Mouse (Mus musculus) CD4-positive helper T cell, adult 2 months (primary cell): ENCODE data around the gene Rpap1.

Source experiments
- DNase-seq: peaks from one replicate; pipeline ENCODE4 v3.0.0-alpha.2; 2012; ENCODE audit warnings: low read depth, missing footprints, low spot score

Gene Rpap1

DNA sequence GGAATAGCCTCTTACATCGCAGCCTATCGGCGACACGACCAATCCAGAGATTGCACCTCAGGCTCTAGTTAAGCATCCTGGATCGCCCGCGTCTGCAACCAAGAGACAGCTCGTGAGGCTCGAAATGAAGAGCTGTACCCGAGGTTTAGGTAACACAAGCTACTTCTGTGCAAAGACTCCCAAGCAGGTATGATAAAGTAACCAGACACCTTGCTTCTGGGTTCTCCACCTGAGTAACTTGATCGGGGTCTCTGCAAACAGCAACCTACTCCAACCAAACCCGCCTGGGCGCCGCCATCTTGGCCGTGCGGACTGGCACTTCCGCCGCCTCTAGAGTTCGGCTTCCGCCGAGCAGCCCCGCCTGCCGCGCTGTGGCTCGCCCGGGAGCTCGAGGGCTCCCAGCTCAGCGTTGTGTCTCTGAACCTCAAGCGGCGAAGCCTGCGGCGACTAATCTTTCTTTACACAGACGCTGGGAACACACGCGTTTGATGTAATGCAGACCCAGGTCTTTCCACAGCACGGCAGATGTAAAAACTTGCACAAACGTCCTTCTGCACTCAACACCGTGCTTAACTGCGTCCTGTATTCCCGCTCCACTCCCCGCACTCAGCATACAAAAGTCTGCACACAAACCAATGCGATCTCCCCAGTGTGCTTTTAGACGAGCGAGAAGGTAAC, at the start of gene Rpap1:
Rpap1 (minus strand) TSS at position 332 of the 678 bp plus-strand sequence.
- DNase-seq, result peak; percentile 84

DNA sequence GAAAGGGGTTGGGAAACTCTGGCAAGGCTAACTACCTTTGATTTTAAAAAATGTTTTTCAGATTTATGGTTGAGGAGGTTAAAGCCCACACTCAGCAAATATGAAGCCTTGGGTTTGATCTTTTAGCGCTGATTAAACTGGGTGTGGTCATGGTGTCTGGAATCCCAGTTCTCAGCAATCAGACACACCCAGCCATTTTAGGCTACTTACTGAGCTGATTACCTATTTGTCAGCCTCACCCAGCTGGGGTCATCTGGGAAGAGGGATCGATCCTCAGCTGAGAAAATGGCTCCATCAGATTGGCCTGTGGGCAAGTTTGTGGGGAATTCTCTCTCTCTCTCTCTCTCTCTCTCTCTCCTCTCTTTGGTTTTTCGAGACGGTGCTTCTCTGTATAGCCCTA, 46.9 kb upstream of the Rpap1 start:
- DNase-seq, result no peak

DNA sequence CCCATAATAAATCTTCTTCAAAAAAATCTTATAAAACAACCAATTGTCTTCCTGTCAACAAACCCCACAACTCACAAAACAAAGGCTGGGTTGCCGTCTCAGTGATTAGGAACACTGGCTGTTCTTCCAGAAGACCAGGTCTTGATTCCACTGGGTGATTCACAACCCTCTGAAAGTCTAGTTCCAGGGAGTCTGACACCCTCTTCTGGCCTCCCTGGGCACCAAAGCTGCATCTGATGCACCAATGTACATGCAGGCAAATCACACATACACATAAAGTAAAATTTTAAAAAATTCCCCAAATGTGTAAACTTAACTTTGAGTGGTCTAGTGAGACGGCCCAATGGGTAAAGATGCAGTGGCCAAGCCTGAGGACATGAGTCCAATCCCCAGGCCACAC, 43.2 kb upstream of the Rpap1 start:
- DNase-seq, result no peak

DNA sequence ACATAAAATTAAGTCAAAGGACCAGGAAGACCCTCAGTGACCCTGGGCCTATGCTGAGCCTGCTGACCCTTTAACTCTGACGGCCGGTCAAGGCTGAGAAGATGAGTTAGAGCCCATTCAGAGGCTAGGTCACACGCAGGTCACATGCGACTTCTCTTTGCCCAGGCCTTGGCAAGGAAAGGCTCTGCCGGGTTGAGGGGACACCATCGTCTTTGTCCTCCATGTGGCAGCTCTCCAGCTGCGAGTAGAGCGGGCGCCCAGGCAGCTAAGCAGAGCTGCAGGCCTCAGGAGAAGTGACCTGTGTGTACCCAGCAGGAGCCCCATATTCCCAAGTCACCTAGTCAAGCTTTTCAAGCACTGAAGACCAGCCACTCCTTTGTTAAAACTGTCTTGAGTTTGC, 33.8 kb upstream of the Rpap1 start:
- DNase-seq, result no peak

DNA sequence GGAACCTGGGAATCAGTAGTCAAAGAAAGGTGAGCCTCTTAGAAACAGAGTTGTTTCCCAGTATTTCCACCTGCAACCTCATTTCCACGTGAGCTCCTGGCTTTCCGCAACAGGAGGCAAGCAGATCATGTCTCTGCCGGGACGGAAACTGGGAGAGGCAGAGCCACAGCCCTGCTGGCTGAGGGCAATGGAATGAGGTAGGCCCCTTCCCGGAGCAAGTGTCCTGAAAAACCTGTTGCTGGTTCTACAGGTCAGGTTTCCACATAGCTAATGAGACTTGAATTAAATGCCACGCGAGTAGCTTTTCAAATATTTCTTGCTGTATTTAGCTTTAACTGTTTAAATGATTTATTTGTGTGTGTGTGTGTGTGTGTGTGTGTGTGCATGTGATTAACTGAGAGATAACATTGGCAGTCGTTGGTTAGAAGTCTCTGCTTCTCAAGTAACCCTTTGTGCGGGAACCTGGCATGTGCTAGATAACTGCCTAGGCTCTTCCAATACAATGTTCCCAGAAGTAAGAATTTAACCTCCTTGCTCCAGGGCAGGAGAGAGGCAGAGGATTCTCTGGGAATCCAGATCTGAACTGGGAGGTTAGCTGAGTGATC, 31.4 kb upstream of the Rpap1 start:
- no peak for DNase-seq

DNA sequence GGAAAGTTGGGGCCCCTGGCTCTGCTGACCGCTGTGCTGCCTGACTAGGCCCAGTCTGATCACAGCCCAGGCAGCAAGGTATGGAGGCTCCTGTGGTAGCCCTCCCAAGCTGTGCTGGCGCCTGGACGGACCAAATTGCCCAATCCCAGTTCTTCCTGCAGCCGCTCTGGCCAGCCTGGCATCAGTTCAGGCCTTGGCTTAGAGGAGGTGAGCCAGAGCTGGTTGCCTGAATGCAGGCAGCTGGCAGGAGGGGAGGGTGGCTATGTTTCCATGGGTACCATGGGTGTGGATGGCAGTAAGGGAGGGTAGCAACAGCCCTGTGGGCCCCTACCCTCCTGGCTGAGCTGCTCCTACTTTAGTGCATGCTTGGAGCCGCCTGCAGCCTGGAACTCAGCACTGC, 29.7 kb upstream of the Rpap1 start:
- DNase-seq, result no peak

DNA sequence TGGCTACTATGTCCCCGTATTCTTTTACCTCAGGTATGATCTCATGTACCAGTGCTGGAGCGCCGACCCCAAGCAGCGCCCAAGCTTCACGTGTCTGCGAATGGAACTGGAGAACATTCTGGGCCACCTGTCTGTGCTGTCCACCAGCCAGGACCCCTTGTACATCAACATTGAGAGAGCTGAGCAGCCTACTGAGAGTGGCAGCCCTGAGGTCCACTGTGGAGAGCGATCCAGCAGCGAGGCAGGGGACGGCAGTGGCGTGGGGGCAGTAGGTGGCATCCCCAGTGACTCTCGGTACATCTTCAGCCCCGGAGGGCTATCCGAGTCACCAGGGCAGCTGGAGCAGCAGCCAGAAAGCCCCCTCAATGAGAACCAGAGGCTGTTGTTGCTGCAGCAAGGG, 29.3 kb upstream of the Rpap1 start:
- no peak for DNase-seq

DNA sequence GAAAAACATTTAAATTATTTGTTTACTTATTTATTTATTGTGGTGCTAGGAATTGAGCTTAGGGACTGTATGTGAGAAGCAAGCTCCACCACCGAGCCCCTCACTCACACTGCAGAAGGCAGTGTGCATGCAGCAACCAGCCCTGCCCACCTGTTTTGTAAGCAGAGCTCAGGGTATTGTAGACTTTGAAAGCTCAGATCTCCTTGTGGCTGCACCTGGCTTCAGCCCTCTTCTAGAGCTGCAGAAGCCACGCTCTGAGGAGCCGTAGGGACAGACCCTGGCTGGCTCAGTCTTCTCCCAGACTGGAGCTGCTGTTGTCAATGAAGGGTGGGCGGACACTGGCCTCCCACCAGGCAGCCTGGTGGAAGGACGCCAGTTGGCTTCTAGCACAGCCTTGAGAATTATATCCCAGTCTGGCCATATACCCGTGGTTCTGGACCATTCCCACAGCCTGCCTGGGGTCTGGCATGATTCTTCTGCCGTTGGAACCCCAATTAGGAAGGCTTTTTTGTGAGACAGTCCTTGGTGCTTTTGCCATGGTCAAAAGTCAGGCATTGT, 27.1 kb upstream of the Rpap1 start:
- no peak for DNase-seq

DNA sequence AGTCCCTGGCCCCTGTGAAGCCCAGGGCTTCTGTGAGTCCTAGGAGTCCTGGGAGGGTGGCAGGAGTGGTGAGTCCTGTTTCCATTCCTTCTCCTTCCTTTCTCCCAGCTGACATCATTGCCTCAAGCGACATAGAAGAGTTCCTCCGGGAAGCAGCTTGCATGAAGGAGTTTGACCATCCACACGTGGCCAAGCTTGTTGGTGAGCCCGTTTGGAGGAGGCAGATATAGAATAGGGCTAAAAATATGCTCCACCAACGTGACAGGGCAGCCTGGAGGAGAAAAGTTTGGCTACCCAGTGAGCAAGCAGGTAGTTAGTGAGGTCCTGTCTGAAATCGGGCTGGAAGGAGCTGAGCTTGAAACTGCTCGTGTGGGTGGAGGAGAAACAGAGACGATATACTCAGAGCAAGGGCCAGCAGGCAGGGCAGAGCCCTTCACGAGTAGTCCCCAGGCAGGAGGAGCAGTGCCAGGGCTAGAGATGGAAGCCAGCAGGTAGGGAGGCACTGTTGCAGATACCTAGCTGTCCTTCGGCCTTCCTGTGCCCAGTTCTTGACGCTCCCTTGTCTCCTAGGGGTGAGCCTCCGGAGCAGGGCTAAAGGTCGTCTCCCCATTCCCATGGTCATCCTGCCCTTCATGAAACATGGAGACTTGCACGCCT, 24.3 kb upstream of the Rpap1 start:
- no peak for DNase-seq

DNA sequence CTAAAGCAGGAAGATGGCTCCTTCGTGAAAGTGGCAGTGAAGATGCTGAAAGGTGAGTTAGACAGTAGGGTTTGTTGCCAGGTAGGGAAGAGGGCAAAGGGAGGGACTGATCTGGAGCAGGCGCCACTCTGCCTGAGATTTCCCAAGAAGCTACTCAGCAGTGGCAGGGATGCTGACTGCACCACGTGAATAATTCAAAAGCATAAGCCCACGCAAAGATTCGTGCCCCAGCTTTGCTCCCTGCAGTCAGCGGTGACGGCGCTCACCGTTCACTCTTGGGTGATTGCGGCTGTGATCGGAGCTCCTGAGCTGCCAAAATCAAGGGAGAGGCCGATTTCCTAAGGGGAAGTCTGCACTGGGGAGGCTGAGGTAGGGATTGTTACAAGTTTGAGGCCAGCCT, 23.6 kb upstream of the Rpap1 start:
- no peak for DNase-seq

DNA sequence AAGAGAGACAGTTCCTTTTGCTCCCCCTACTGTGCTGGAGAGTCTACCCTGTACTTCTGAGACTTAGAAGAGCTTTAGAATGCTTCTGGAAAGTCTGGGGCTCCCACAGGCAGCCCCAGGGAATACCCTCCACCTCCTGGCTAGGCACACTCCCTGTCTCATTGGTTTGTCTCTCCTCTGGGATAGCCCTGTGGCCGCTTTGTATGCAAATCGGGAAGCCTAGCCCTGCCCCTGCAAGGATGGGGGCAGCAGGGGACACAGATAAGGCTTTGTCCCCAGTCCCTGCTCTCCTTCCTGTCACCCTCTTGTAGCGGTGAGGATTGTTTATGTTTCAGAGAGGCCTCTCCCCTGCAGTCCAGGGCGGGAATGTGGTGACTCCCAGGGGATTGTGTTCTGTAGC, 21.5 kb upstream of the Rpap1 start:
- no peak for DNase-seq

DNA sequence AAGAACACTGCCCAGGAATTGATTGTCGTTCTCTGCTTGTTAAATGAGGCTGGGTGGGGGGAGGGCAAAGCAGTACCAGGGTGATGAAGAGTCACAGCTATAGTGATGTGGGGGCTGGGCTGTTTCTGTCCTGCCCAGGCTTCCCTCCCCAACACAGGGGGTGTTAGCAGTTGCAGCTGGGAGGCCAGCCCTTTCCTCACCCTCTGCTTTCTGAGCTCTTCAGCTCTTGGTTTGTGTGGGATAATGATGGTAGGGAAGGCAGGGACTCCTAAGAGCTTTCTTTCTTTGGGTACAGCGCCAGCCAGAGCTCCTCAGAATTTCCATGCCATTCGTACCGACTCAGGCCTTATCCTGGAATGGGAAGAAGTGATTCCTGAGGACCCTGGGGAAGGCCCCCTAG, 21.1 kb upstream of the Rpap1 start:
- DNase-seq, result no peak

DNA sequence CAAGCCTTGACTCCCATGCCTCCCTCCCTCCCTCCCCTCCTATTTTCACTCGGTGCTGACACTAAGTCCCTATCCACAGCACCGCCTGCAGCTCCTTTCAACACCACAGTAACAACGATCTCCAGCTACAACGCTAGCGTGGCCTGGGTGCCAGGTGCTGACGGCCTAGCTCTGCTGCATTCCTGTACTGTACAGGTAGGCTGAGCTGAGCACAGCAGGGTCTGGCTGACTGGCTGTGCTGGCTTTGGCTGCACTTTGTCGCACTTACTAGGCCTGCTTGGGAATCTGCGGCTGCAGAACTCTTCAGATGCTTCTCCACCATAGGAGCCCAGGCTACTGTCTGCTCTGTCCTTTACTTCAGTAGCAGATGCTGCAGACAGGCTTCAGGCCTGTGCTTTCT, 18.2 kb upstream of the Rpap1 start:
- DNase-seq, result no peak

DNA sequence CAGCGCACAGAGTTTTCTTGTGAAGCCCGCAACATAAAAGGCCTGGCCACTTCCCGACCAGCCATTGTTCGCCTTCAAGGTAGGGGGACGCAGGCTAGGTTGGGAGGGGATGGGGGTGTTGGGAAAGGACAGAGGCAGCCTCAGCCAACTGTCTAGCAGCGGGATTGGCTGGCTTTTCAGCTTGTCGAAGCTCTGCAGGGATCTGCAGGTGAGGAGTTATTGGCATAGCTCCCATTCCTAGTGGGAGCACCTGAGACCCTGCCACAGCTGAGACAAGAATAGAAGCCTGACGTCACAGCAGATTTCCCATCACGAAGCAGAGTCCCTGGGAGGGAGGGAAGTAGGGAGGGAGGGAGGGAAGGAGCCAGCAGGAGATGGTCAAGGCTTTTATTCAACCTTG, 17.4 kb upstream of the Rpap1 start:
- DNase-seq, result no peak

DNA sequence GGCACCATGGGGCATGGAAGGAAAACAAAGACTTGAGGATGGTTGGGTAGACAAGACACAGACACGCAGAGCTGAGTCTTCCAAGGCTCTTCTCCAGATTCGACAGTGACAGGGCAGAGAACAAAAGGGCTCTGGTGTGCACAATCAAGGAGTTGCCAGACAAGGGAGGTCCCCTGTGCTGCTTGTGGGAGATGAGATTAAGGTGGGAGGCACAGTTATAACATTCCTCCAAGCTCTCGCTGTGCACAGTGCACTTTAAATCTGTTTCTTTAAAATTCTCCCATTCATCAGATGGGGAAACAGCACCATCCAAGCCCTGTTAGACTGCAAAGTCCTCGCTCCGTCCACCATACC, 16.9 kb upstream of the Rpap1 start:
- DNase-seq, result no peak

DNA sequence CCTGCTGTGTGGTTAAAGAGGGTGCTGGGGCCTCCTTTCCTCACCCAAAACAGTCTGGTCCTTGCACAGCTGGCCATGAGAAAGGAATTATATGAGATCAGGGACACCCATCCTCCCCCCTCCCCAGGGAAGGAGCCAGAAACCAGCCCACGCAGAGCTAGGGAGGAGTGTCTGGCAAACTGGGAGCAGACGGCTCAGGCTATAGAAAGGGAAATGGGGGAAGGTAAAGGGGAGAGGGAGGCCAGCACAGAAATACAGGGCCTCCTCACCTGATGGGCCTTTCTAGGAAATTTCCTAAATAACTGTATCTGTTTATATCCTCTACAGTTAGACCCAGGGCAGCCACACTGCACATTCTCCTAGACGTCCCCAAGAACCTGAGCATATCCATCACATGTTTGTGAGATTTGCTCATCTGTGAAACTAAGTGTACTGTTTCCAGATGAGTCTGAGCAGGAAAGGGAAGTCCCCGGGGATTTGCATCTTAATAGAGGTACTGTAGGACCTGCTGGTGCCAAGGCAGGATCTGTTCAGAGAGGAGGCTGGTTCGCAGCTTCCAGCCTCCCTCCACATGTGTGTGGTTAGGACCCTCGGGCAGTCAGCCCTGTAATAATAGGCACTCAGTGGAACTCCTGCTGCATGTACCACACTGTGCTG, 16.4 kb upstream of the Rpap1 start:
- DNase-seq, result no peak

DNA sequence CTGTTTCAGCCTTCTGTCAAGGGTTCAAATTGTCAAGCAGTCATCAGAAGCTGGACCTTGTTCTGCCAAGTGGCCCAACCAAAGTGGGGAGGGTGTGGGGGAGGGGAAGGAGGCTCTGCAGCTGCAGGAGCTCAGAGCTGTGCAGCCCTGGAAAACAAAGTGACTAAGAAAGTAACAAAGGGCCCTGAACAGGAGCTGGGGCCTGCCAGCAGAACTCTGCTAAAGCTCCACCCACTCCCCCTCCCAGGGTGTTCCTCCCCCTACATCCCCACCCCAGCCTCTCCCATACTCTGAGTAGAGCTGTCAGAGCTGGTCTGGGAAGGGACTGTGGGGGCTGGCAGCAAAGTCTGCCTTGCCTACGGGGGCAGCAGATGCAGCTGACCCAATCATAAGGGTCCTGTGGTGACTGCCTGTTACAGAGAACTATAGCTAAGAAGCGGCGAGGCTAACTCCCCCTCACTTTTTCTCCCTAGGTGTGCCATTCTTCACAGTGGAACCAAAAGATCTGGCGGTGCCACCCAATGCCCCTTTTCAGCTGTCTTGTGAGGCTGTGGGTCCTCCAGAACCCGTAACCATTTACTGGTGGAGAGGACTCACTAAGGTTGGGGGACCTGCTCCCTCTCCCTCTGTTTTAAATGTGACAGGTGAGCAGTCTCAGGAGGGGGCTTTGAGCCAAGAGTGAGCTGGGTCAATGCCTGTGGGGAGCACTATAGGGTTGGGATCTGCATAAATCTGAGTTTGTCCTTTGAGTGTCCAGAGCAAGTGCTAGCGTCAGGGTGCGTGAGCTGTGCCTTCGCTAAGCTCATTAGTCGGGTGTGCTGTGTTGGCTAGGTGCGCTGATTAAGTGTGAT, 15.7 kb upstream of the Rpap1 start:
- no peak for DNase-seq

DNA sequence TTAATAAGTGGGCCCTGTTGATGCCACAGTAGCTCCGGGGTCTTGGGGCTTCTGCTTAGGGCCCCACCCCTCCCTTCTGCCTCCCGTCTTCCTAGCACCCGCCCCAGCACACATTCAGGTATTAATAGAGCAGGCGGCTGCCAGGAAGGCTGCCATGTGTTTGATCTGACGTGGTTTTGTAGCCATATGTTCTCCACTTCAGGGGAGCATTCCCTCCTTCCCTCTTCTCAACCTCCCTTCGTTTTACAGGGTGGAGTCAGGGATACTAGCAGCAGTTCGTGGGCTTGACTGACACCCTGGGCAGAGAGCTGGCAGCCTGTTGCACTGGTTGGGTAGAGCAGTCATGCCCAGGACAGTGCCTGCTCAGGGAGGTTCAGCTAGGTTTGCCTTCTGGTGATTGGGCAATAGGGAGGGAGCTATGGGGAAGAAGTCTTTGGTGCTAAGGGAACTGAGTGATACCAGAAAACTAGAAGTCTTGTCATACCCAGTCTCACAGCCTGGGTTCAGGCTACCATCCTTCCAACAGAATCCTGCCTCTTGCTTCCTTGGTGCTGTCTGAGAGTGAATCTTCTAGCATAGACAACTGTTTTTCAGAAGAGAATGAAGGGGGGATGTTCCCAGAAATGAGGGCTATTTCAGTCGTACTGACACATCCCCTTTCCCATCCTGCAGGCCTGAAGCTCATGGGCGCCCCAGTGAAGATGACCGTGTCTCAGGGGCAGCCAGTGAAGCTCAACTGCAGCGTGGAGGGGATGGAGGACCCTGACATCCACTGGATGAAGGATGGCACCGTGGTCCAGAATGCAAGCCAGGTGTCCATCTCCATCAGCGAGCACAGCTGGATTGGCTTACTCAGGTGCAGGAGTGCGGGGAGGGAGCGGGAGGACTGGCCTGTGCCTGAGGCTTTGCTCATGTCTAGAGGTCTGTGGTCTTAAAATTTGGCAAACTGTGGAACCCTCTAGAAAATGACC, 13.8 kb upstream of the Rpap1 start:
- no peak for DNase-seq

DNA sequence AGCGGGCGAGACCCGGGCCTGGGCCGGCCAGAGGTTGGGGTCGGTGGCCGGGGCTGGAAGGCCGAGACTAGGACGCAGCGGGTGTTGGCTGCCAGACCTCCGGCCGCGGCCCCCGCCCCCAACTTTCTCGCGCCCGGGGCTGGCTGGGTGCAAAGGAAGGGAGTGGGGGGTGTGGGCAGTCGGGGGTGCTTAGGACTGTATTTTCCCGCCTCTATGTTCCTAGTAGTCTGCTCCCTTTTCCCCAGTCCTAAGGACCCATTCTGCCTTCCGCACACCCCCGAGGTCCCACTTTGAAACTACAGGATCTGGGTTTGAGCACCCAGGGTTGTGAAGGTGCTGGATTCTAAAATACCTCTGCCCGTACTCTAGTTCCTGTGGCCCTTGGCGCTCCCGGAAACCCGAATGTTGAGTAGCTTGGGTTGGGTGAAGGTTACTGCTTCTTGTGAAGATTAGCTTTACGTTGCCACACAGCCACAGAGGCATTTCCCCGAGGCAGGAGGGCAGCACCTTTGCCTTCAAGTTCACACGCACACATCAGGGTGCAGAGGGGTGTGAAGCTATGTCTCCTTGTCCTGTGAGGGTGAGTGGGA, 12.7 kb upstream of the Rpap1 start:
- peak; percentile 51 for DNase-seq
